Mouse (Mus musculus) limb, embryonic 13.5 days (tissue): ENCODE data around the gene Fxyd5. TPM values are rescaled to one million over a fixed set of nuclear protein-coding genes. Genes with fewer than 3 reads are reported as not detected.
A peak's percentile ranks its signal among the peaks of the same experiment; 100 is the strongest.

Source experiments
- ATAC-seq: fragments of 200-750 bp; cut with Nextera tagmentation; 2 replicates; pipeline ENCODE4 v1.8.0; 2017; ENCODE audit warnings: low read depth, moderate number of reproducible peaks, moderate TSS enrichment; ENCODE audit not compliant: low FRiP score
- H3K27ac ChIP-seq: fragments of 300-500 bp; sonication (generic); 2 replicates; pipeline ENCODE4 v1.5.1; 2015; ENCODE audit warnings: inconsistent platforms, mild to moderate bottlenecking, moderate library complexity
- H3K27me3 ChIP-seq: fragments of 300-500 bp; sonication (generic); 2 replicates; pipeline ENCODE4 v1.6.1; 2015; ENCODE audit warnings: mild to moderate bottlenecking, inconsistent platforms
- H3K36me3 ChIP-seq: fragments of 300-500 bp; sonication (generic); 2 replicates; pipeline ENCODE4 v1.6.1; 2015; ENCODE audit warnings: inconsistent platforms, mild to moderate bottlenecking, moderate library complexity
- H3K4me1 ChIP-seq: fragments of 300-500 bp; sonication (generic); 2 replicates; pipeline ENCODE4 v1.6.1; 2015; ENCODE audit warnings: inconsistent platforms
- H3K4me2 ChIP-seq: fragments of 300-500 bp; sonication (generic); replicated peaks from 2 replicates; pipeline ENCODE4 v1.6.1; 2015; ENCODE audit warnings: inconsistent platforms, mild to moderate bottlenecking, moderate library complexity
- H3K4me3 ChIP-seq: fragments of 300-500 bp; sonication (generic); 2 replicates; pipeline ENCODE4 v1.5.1; 2015; ENCODE audit warnings: moderate library complexity, mild to moderate bottlenecking, inconsistent platforms
- H3K9ac ChIP-seq: fragments of 300-500 bp; sonication (generic); 2 replicates; pipeline ENCODE4 v1.6.1; 2015; ENCODE audit warnings: mild to moderate bottlenecking, inconsistent platforms
- H3K9me3 ChIP-seq: fragments of 300-500 bp; sonication (generic); 2 replicates; pipeline ENCODE4 v1.6.1; 2016; ENCODE audit warnings: inconsistent platforms
- WGBS: fragments of 180-500 bp; shearing (Covaris S2); methylation state at CpG from one replicate; pipeline ENCODE4 v1.1.7; 2015; 5-methylcytosine and 5-hydroxymethylcytosine counted together
- polyA plus RNA-seq: library from polyadenylated mRNA; unstranded; fragments of >200 nt; fragmentation: Nextera tagmentation; extraction: Ambion mirVana; gene quantifications from 2 replicates; pipeline ENCODE4 v1.2.1, GENCODE M21; 2015

Gene Fxyd5
- polyA plus RNA-seq, 1 experiment from 2014 or later = 17.1 TPM

DNA sequence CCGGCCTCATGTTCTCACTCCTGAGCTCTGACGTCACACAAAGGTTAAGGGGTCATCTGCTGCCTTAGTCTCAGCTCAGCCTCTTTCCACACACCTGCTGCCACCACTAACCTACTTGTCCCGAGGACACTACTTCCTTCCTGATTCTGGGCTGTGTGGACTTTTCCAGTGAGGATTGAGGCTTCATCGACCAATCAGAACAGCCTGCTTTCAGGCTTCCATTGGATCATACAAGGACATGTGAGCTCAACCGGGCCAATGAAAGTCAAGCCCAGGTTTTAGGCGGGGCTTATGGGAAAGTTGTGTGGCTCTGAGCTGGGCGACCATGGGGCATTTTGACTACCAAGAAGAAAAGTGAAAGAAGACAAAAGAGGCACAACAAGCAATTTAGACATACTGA lies 5.4 kb downstream of the Fxyd5 start:
- Histone ChIP-seq H3K4me1 (peaks cover 6% of the 10 kb centered on the region), H3K9ac (no peak overlapping the region), H3K27ac (no peak overlapping the region), H3K4me2 (no peak overlapping the region), H3K4me3 (no peak overlapping the region), H3K27me3 (peaks cover 28% of the 10 kb centered on the region), H3K36me3 (no peaks in the 10 kb centered on the region), H3K9me3 (no peaks in the 10 kb centered on the region)
- WGBS = 81% methylated on average over 7 of the region's 7 CpGs
- ATAC-seq = no peak

- Histone ChIP-seq H3K36me3 (no peaks in the 10 kb centered on the region), H3K4me2 (no peak overlapping the region), H3K27ac (no peak overlapping the region), H3K27me3 (peaks cover 12% of the 10 kb centered on the region), H3K4me1 (no peaks in the 10 kb centered on the region), H3K9ac (no peak overlapping the region), H3K4me3 (no peak overlapping the region), H3K9me3 (no peaks in the 10 kb centered on the region)
- no peak for ATAC-seq
- 83% methylated on average over 11 of the region's 11 CpGs for WGBS
Observed at GRCm38 (mm10) chr7:31035291-31035690, 7.0 kb downstream of the Fxyd5 start.

- no peak overlapping the region for H3K27ac ChIP-seq
- no peaks in the 10 kb centered on the region for H3K36me3 ChIP-seq
- H3K9ac ChIP-seq = no peak overlapping the region
- H3K4me1 ChIP-seq = no peaks in the 10 kb centered on the region
- no peak overlapping the region for H3K4me2 ChIP-seq
- 68% methylated on average over 11 of the region's 11 CpGs for WGBS
- H3K9me3 ChIP-seq = no peaks in the 10 kb centered on the region
- H3K4me3 ChIP-seq = no peak overlapping the region
- H3K27me3 ChIP-seq = peaks cover 7% of the 10 kb centered on the region; the same call in 1 of the 2 replicates
- no peak for ATAC-seq
Observed at GRCm38 (mm10) chr7:31034789-31035188, 7.5 kb downstream of the Fxyd5 start.

GRCm38 (mm10) chr7:31033409-31034165 lies 8.7 kb downstream of the Fxyd5 start:
- Histone ChIP-seq H3K4me1 (no peaks in the 10 kb centered on the region), H3K4me2 (no peak overlapping the region)
- WGBS = 72% methylated on average over 9 of the region's 9 CpGs

DNA sequence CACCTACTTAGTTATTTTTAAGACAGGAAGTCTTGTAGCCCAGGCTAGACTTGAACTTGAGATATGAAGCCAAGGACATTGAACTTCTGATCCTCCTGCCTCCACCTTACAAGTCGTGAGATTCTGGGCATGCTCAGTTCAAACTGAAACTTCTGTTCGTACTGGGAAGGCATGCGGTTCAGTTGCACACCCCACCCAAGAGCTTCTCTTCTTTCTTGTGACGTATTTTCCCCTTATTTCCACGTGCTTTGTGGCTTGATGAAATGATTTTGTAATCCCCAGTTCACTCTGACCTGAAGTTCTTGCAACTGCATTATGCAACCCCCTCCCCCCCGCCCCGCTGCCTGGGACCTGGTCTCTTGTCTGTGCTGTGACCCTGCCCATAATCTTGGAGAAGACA lies 10.6 kb downstream of the Fxyd5 start:
- Histone ChIP-seq H3K27ac (no peak overlapping the region), H3K27me3 (no peaks in the 10 kb centered on the region), H3K4me2 (no peak overlapping the region), H3K36me3 (no peaks in the 10 kb centered on the region), H3K4me1 (no peaks in the 10 kb centered on the region), H3K4me3 (no peak overlapping the region), H3K9ac (no peak overlapping the region), H3K9me3 (no peaks in the 10 kb centered on the region)
- no peak for ATAC-seq
- WGBS = 79% methylated on average over 7 of the region's 7 CpGs

More at GRCm38 (mm10) chr7:31033409-31034165, 8.7 kb downstream of the Fxyd5 start:
- H3K9me3 ChIP-seq = no peaks in the 10 kb centered on the region
- H3K4me3 ChIP-seq = no peak overlapping the region
- H3K9ac ChIP-seq = no peak overlapping the region
- H3K36me3 ChIP-seq = no peaks in the 10 kb centered on the region
- no peak for ATAC-seq
- no peaks in the 10 kb centered on the region for H3K27me3 ChIP-seq
- no peak overlapping the region for H3K27ac ChIP-seq

GRCm38 (mm10) chr7:31030717-31031116 lies 11.6 kb downstream of the Fxyd5 start:
- H3K4me2 ChIP-seq = no peak overlapping the region
- H3K27me3 ChIP-seq = no peaks in the 10 kb centered on the region
- H3K4me1 ChIP-seq = peaks cover 2% of the 10 kb centered on the region; the same call in 1 of the 2 replicates
- WGBS = 74% methylated on average over 2 of the region's 2 CpGs
- no peaks in the 10 kb centered on the region for H3K36me3 ChIP-seq
- H3K27ac ChIP-seq = no peak overlapping the region
- no peak for ATAC-seq
- no peak overlapping the region for H3K4me3 ChIP-seq
- H3K9me3 ChIP-seq = no peaks in the 10 kb centered on the region
- H3K9ac ChIP-seq = no peak overlapping the region

- 75% methylated on average over 8 of the region's 8 CpGs for WGBS
- Histone ChIP-seq H3K4me3 (no peak overlapping the region), H3K9me3 (no peaks in the 10 kb centered on the region), H3K27ac (no peak overlapping the region), H3K9ac (no peak overlapping the region), H3K4me2 (no peak overlapping the region), H3K36me3 (no peaks in the 10 kb centered on the region), H3K4me1 (peaks cover 4% of the 10 kb centered on the region; the same call in 1 of the 2 replicates), H3K27me3 (no peaks in the 10 kb centered on the region)
- no peak for ATAC-seq
Observed at GRCm38 (mm10) chr7:31028609-31029008, 13.7 kb downstream of the Fxyd5 start.

DNA sequence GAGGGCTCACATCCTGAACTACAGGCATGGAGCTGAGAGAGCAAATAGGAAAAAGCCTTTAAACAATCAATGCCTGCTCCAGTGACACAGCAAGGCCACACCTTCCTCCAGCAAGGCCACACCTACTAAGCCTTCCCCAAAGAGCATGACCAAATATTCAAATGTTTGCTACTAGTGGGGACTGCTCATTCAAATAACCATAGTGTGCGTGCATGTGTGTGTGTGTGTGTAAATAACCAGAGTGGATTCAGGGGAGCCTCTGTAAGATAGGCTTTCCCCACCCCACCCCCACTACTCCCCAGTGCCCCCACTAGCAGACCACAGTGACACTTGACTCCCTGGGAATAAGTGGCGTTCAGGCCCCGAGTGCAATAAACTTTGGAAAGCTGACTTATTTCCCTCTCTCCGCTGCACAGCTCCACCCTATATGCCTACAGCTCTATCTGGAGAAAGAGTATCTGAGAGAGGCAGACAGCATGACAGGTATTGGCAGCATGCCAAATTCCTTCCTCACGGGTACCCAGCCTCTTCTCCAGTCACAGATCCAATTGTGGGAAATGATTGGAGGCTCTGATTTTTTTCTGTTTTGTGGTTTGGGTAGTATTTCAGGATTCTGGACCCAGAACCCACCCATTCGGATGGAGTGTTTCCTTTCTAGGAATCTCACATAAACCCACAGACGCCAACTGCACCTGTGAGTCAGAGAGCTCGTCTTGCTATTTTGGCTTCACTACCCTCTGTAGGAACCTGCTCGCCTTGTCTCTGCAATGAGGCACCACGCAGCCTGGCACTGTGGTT lies 25.0 kb downstream of the Fxyd5 start:
- Histone ChIP-seq H3K27ac (no peak overlapping the region), H3K4me1 (peaks cover 15% of the 10 kb centered on the region), H3K27me3 (no peaks in the 10 kb centered on the region), H3K9me3 (no peaks in the 10 kb centered on the region), H3K4me2 (no peak overlapping the region), H3K4me3 (no peak overlapping the region), H3K9ac (no peak overlapping the region), H3K36me3 (no peaks in the 10 kb centered on the region)
- peak; percentile 74 for ATAC-seq
- 29% methylated on average over 10 of the region's 10 CpGs for WGBS

- H3K4me3 ChIP-seq = no peak overlapping the region
- no peaks in the 10 kb centered on the region for H3K36me3 ChIP-seq
- H3K4me2 ChIP-seq = no peak overlapping the region
- H3K27ac ChIP-seq = no peak overlapping the region
- no peak overlapping the region for H3K9ac ChIP-seq
- peaks cover 13% of the 10 kb centered on the region for H3K4me1 ChIP-seq
- H3K9me3 ChIP-seq = no peaks in the 10 kb centered on the region
- WGBS = 84% methylated on average over 5 of the region's 5 CpGs
- no peaks in the 10 kb centered on the region for H3K27me3 ChIP-seq
- no peak for ATAC-seq
Observed at GRCm38 (mm10) chr7:31012971-31013370, 29.3 kb downstream of the Fxyd5 start.

- ATAC-seq = 0 out of 2 replicates have a peak, but pooled peaks have one; percentile 22
- 0 out of 2 replicates have a peak, but pooled peaks cover 3% of the 10 kb centered on the region for H3K9me3 ChIP-seq
- H3K9ac ChIP-seq = no peak overlapping the region
- no peaks in the 10 kb centered on the region for H3K36me3 ChIP-seq
- WGBS = 23% methylated on average over 3 of the region's 3 CpGs
- no peaks in the 10 kb centered on the region for H3K27me3 ChIP-seq
- H3K27ac ChIP-seq = no peak overlapping the region
- no peak overlapping the region for H3K4me2 ChIP-seq
- no peak overlapping the region for H3K4me3 ChIP-seq
- H3K4me1 ChIP-seq = no peaks in the 10 kb centered on the region; the same call in 1 of the 2 replicates
Observed at GRCm38 (mm10) chr7:31008889-31009288, 33.4 kb downstream of the Fxyd5 start.

DNA sequence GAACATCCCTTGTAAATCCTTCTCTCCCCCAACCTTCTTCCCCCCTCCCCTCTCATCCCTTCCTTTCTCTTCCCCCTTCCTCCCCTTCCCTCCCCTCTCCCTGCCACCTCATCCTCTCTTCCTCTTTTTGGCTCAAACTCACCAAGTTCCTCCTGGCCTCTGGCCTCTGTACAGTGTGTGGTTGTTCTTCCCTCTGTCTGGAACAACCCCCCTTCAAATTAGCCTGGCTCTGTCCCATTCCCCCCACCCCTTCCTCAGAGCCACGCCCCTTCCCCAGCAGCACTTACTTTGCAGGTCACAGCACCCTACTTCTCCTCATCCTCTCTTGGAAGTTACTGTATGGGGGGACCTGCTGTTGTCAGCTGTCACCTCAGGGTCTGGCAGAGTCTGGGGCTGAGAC lies 34.1 kb downstream of the Fxyd5 start:
- Histone ChIP-seq H3K36me3 (no peaks in the 10 kb centered on the region), H3K4me2 (no peak overlapping the region; the same call in 1 of the 2 replicates), H3K27ac (no peak overlapping the region), H3K4me3 (no peak overlapping the region), H3K9me3 (0 out of 2 replicates have a peak, but pooled peaks cover 3% of the 10 kb centered on the region), H3K27me3 (no peaks in the 10 kb centered on the region), H3K9ac (no peak overlapping the region), H3K4me1 (no peaks in the 10 kb centered on the region; the same call in 1 of the 2 replicates)
- no peak for ATAC-seq
- 44% methylated on average over 1 of the region's 1 CpGs for WGBS

GRCm38 (mm10) chr7:31007775-31008174 lies 34.5 kb downstream of the Fxyd5 start:
- H3K27me3 ChIP-seq = no peaks in the 10 kb centered on the region
- no peak for ATAC-seq
- H3K27ac ChIP-seq = no peak overlapping the region
- H3K9ac ChIP-seq = no peak overlapping the region
- whole genome bisulfite sequencing = 83% methylated on average over 1 of the region's 1 CpGs
- no peaks in the 10 kb centered on the region; the same call in 1 of the 2 replicates for H3K4me1 ChIP-seq
- no peak overlapping the region for H3K4me3 ChIP-seq
- H3K36me3 ChIP-seq = no peaks in the 10 kb centered on the region
- no peak overlapping the region for H3K4me2 ChIP-seq
- 0 out of 2 replicates have a peak, but pooled peaks cover 3% of the 10 kb centered on the region for H3K9me3 ChIP-seq
